Mouse (Mus musculus) midbrain, embryonic 14.5 days (tissue): ENCODE data around the gene Fsd1. TPM values are rescaled to one million over a fixed set of nuclear protein-coding genes. Genes with fewer than 3 reads are reported as not detected.

ENCODE experiments used
- ATAC-seq: fragments of 200-750 bp; cut with Nextera tagmentation; 2 replicates; pipeline ENCODE4 v1.8.0; 2017; ENCODE audit warnings: moderate number of reproducible peaks, moderate library complexity; ENCODE audit not compliant: low FRiP score, low TSS enrichment
- DNase-seq: peaks from one replicate; pipeline ENCODE4 v3.0.0-alpha.2; 2015
- H3K27ac ChIP-seq: fragments of 300-500 bp; sonication (generic); replicated peaks from 2 replicates; pipeline ENCODE4 v1.5.1; 2014; ENCODE audit warnings: mild to moderate bottlenecking, low read depth, low read length, moderate library complexity
- H3K27me3 ChIP-seq: fragments of 300-500 bp; sonication (generic); 2 replicates; pipeline ENCODE4 v1.6.1; 2014; ENCODE audit warnings: low read length, control low read depth, mixed read lengths; ENCODE audit not compliant: control insufficient read depth, insufficient read depth
- H3K36me3 ChIP-seq: fragments of 300-500 bp; sonication (generic); 2 replicates; pipeline ENCODE4 v1.6.1; 2014; ENCODE audit warnings: low read length, control low read depth; ENCODE audit not compliant: control insufficient read depth, insufficient read depth
- H3K4me1 ChIP-seq: fragments of 300-500 bp; sonication (generic); 2 replicates; pipeline ENCODE4 v1.6.1; 2014; ENCODE audit warnings: mild to moderate bottlenecking, antibody characterized with exemption, low read length, control low read depth; ENCODE audit not compliant: control insufficient read depth, insufficient read depth
- H3K4me2 ChIP-seq: fragments of 300-500 bp; sonication (generic); 2 replicates; pipeline ENCODE4 v1.6.1; 2014; ENCODE audit warnings: mild to moderate bottlenecking, low read length, moderate library complexity
- H3K4me3 ChIP-seq: fragments of 300-500 bp; sonication (generic); replicated peaks from 2 replicates; pipeline ENCODE4 v1.5.1; 2014; ENCODE audit warnings: low read depth, low read length
- H3K9ac ChIP-seq: fragments of 300-500 bp; sonication (generic); replicated peaks from 2 replicates; pipeline ENCODE4 v1.6.1; 2014; ENCODE audit warnings: mild to moderate bottlenecking, low read length, moderate library complexity
- H3K9me3 ChIP-seq: fragments of 300-500 bp; sonication (generic); 2 replicates; pipeline ENCODE4 v1.6.1; 2016; ENCODE audit warnings: low read length, control low read depth, mixed read lengths; ENCODE audit not compliant: control insufficient read depth
- WGBS: fragments of 180-500 bp; shearing (Covaris S2); extraction: QIAGEN DNeasy Blood & Tissue Kit; methylation state at CpG from one replicate; pipeline ENCODE4 v1.1.7; 2014; 5-methylcytosine and 5-hydroxymethylcytosine counted together
- polyA plus RNA-seq: library from polyadenylated mRNA; unstranded; fragments of >200 nt; fragmentation: Nextera tagmentation; extraction: Ambion mirVana; gene quantifications from 2 replicates; pipeline ENCODE4 v1.2.1, GENCODE M21; 2014

The Fsd1 gene
- polyA plus RNA-seq, 1 experiment from 2014 or later: 141 TPM

DNA sequence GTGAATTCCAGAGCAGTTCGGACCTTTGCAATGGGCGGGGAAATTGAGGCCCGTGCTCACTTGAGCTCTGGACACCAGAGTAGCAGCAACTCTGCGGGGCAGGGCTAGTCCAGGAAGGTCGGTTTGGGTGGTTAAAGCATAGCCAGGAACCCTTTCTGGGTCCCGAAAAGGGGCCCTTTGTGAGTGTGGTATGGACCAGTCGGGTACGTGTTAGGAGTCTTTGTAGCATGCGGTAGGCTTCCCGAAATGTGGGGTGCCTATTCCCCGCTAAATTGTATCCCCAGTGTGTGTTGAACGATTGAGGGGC, 54.5 kb downstream of the Fsd1 start:
- H3K9me3 ChIP-seq: no peaks in the 10 kb centered on the region
- DNase-seq: no peak
- H3K27ac ChIP-seq: no peak overlapping the region
- H3K9ac ChIP-seq: peak overlapping the region; percentile 60
- H3K4me2 ChIP-seq: peak overlapping the region; percentile 91
- H3K27me3 ChIP-seq: no peaks in the 10 kb centered on the region
- peak overlapping the region; percentile 77 for H3K4me3 ChIP-seq
- 3% methylated on average over 12 of the region's 12 CpGs for WGBS
- H3K36me3 ChIP-seq: peaks cover 2% of the 10 kb centered on the region; the same call in 1 of the 2 replicates
- H3K4me1 ChIP-seq: peaks cover 8% of the 10 kb centered on the region; the same call in 1 of the 2 replicates
- ATAC-seq: no peak

Other genes starting within 250 kb of the Fsd1 start
- gene Adgre4, start 236.5 kb upstream of the Fsd1 start, polyA plus RNA-seq: 0.26 and 0.29 TPM in 2 replicates
- 14.2 and 15.3 TPM in 2 replicates for gene Zfp119a, start 107.6 kb upstream of the Fsd1 start, polyA plus RNA-seq
- 17.8 and 18.8 TPM in 2 replicates for gene Zfp959, start 94.4 kb upstream of the Fsd1 start, polyA plus RNA-seq
- 10.7 and 13.4 TPM in 2 replicates for gene Zfp119b, start 37.0 kb upstream of the Fsd1 start, polyA plus RNA-seq
- gene Ebi3, start 33.9 kb upstream of the Fsd1 start, polyA plus RNA-seq: 6.6 and 9.6 TPM in 2 replicates
- 20.0 and 21.4 TPM in 2 replicates for gene Yju2, start 27.4 kb upstream of the Fsd1 start, polyA plus RNA-seq
- 178 and 209 TPM in 2 replicates for gene Shd, start 16.0 kb upstream of the Fsd1 start, polyA plus RNA-seq
- gene Stap2, start 19.1 kb downstream of the Fsd1 start, polyA plus RNA-seq: 5.1 and 5.5 TPM in 2 replicates
- gene Mpnd, start 19.2 kb downstream of the Fsd1 start, polyA plus RNA-seq: 164 and 169 TPM in 2 replicates
- gene Sh3gl1, start 50.1 kb downstream of the Fsd1 start, polyA plus RNA-seq: 96.2 and 96.3 TPM in 2 replicates
- gene Chaf1a, start 53.9 kb downstream of the Fsd1 start, polyA plus RNA-seq: 3.3 and 4.8 TPM in 2 replicates
- 74.9 and 79.5 TPM in 2 replicates for gene Ubxn6, start 88.5 kb downstream of the Fsd1 start, polyA plus RNA-seq
- 106 and 113 TPM in 2 replicates for gene Hdgfl2, start 93.1 kb downstream of the Fsd1 start, polyA plus RNA-seq
- 0.13 TPM in 2 replicates for gene Plin4, start 123.3 kb downstream of the Fsd1 start, polyA plus RNA-seq
- gene Plin5, start 131.1 kb downstream of the Fsd1 start, polyA plus RNA-seq: 0.55 and 1.0 TPM in 2 replicates
- gene Lrg1, start 135.5 kb downstream of the Fsd1 start, polyA plus RNA-seq: 0.15 and 0.34 TPM in 2 replicates
- gene Sema6b, start 153.8 kb downstream of the Fsd1 start, polyA plus RNA-seq: 16.4 and 18.2 TPM in 2 replicates
- 8.5 and 10.5 TPM in 2 replicates for gene Tnfaip8l1, start 176.0 kb downstream of the Fsd1 start, polyA plus RNA-seq
- gene Mydgf, start 197.4 kb downstream of the Fsd1 start, polyA plus RNA-seq: 55.1 and 57.5 TPM in 2 replicates
- 22.3 and 26.7 TPM in 2 replicates for gene Dpp9, start 232.4 kb downstream of the Fsd1 start, polyA plus RNA-seq